12 mouse cellular contexts compared by ENCODE assay signal in genomic region chr5:35389441-35389840, GRCm38 (mm10). TPM values are rescaled to one million over a fixed set of nuclear protein-coding genes. Genes with fewer than 3 reads are reported as not detected.
DNase-seq lines count a peak whose midpoint lies in the region; ATAC-seq and TF ChIP-seq lines count a peak whose summit lies in the region.
"Had no signal": no experiment of that assay in that cellular context is flagged by ENCODE, and none has a peak within 500 bp of the region (broad histone marks: within the 10 kb centered on the region; RNA-seq: fewer than 3 reads in every experiment).

No protein-coding gene starts in this region.

- H3K9me3 ChIP-seq in heart, embryonic 14.5 days (ENCODE audit: control insufficient read depth, low read length) = peaks cover 7% of the 10 kb centered on the region
- H3K9me3 ChIP-seq in ES-Bruce4 (replicated peaks; ENCODE audit: control insufficient read depth, insufficient read depth, low read length, poor library complexity, severe bottlenecking) = no peaks in the 10 kb centered on the region
- no peaks in the 10 kb centered on the region for H3K9me3 ChIP-seq in forebrain, embryonic 13.5 days (replicated peaks)
- H3K9me3 ChIP-seq in midbrain, embryonic 12.5 days = no peaks in the 10 kb centered on the region
- H3K9me3 ChIP-seq: liver, embryonic 13.5 days had no signal

- 0 out of 2 replicates have a peak overlapping the region, but pooled peaks have one; percentile 62 for H3K4me2 ChIP-seq in heart, embryonic 14.5 days (ENCODE audit: low read length)
- H3K4me2 ChIP-seq in forebrain, embryonic 13.5 days = peak overlapping the region; percentile 71
- peak overlapping the region; percentile 64 for H3K4me2 ChIP-seq in midbrain, embryonic 12.5 days (replicated peaks)

- DNase-seq in heart, postnatal 10 days = no peak
- DNase-seq in layer of hippocampus, adult 9-10 months (ENCODE audit: low spot score) = no peak
- DNase-seq in layer of hippocampus, adult 9-11 months = no peak
- DNase-seq: kidney, postnatal 25 days; liver, embryonic 13.5 days; right cerebral cortex, adult 18-20 months had no signal

- no peak for TF ChIP-seq POLR2A in ES-Bruce4 (IDR thresholded peaks at IDR 0.05; ENCODE audit: insufficient read depth, low read length)

- peaks cover 100% of the 10 kb centered on the region for H3K27me3 ChIP-seq in heart, embryonic 14.5 days (ENCODE audit: control insufficient read depth, insufficient read depth, low read length)
- H3K27me3 ChIP-seq in ES-Bruce4 (ENCODE audit: control insufficient read depth, insufficient read depth, low read length, poor library complexity, severe bottlenecking) = peaks cover 32% of the 10 kb centered on the region
- peaks cover 100% of the 10 kb centered on the region for H3K27me3 ChIP-seq in forebrain, embryonic 13.5 days
- peaks cover 100% of the 10 kb centered on the region for H3K27me3 ChIP-seq in midbrain, embryonic 12.5 days

- no peaks in the 10 kb centered on the region for H3K36me3 ChIP-seq in heart, embryonic 14.5 days (ENCODE audit: control insufficient read depth, insufficient read depth, low read length)
- no peaks in the 10 kb centered on the region for H3K36me3 ChIP-seq in ES-Bruce4 (ENCODE audit: control insufficient read depth, insufficient read depth, low read length, poor library complexity, severe bottlenecking)
- H3K36me3 ChIP-seq in forebrain, embryonic 13.5 days (ENCODE audit: poor library complexity, severe bottlenecking) = no peaks in the 10 kb centered on the region
- no peaks in the 10 kb centered on the region for H3K36me3 ChIP-seq in midbrain, embryonic 12.5 days
- H3K36me3 ChIP-seq: liver, embryonic 13.5 days had no signal

- no peak overlapping the region for H3K9ac ChIP-seq in heart, embryonic 14.5 days (ENCODE audit: low read length)
- peak overlapping the region; percentile 50; the same call in 1 of the 2 replicates for H3K9ac ChIP-seq in ES-Bruce4 (ENCODE audit: low read depth, poor library complexity, severe bottlenecking)
- H3K9ac ChIP-seq in forebrain, embryonic 13.5 days = no peak overlapping the region
- H3K9ac ChIP-seq in midbrain, embryonic 12.5 days (replicated peaks) = no peak overlapping the region
- H3K9ac ChIP-seq: liver, embryonic 13.5 days had no signal

- TF ChIP-seq CTCF in ES-Bruce4 (IDR thresholded peaks at IDR 0.05; ENCODE audit: low read depth, low read length) = no peak

- peaks cover 0 to 11% of the 10 kb centered on the region in 2 experiments; a peak in 3 of 4 replicates for H3K4me1 ChIP-seq in heart, embryonic 14.5 days (ENCODE audit: control insufficient read depth in 2 of 2, insufficient read depth in 2 of 2, low read length in 2 of 2)
- no peaks in the 10 kb centered on the region for H3K4me1 ChIP-seq in ES-Bruce4 (ENCODE audit: control insufficient read depth, insufficient read depth, low read length)
- H3K4me1 ChIP-seq in forebrain, embryonic 13.5 days = peaks cover 25% of the 10 kb centered on the region
- H3K4me1 ChIP-seq in midbrain, embryonic 12.5 days = peaks cover 24% of the 10 kb centered on the region

- H3K4me3 ChIP-seq in heart, embryonic 14.5 days (ENCODE audit: control insufficient read depth in 1 of 2, insufficient read depth in 1 of 2, low read depth in 1 of 2, low read length in 2 of 2) = peak overlapping the region in 1 of 2 experiments; percentile 43; a peak in 1 of 4 replicates
- peak overlapping the region; percentile 76; the same call in 1 of the 2 replicates for H3K4me3 ChIP-seq in ES-Bruce4 (ENCODE audit: low read depth, low read length)
- peak overlapping the region; percentile 46; the same call in 1 of the 2 replicates for H3K4me3 ChIP-seq in forebrain, embryonic 13.5 days
- H3K4me3 ChIP-seq in midbrain, embryonic 12.5 days = peak overlapping the region; percentile 46; the same call in 1 of the 2 replicates

- ATAC-seq in heart, embryonic 14.5 days (ENCODE audit: insufficient number of reproducible peaks, insufficient read depth, low FRiP score, low read depth) = no peak
- ATAC-seq in forebrain, embryonic 13.5 days = no peak
- ATAC-seq in midbrain, embryonic 12.5 days (ENCODE audit: low FRiP score, low read depth) = no peak
- no peak for ATAC-seq in megakaryocyte-erythroid progenitor cell, adult 5-6 weeks (replicated peaks; ENCODE audit: low FRiP score, low TSS enrichment, poor library complexity, severe bottlenecking)

- intact Hi-C loops in heart, postnatal 10 days (cut with DNase I) = no loop called here

- H3K27ac ChIP-seq in heart, embryonic 14.5 days (replicated peaks in 1 of 2; ENCODE audit: control insufficient read depth in 1 of 2, insufficient read depth in 1 of 2, low read depth in 2 of 2, low read length in 2 of 2) = no peak overlapping the region
- no peak overlapping the region for H3K27ac ChIP-seq in ES-Bruce4 (ENCODE audit: insufficient read depth, low read length)
- H3K27ac ChIP-seq in forebrain, embryonic 13.5 days = no peak overlapping the region
- H3K27ac ChIP-seq in midbrain, embryonic 12.5 days (replicated peaks) = no peak overlapping the region
- H3K27ac ChIP-seq: liver, embryonic 13.5 days had no signal

- no peak for TF ChIP-seq EP300 in ES-Bruce4 (IDR thresholded peaks at IDR 0.05; ENCODE audit: insufficient read depth, low read depth, low read length)

- WGBS in heart, embryonic 14.5 days = 6% methylated on average over 11 of the region's 11 CpGs
- 3% methylated on average over 11 of the region's 11 CpGs for WGBS in forebrain, embryonic 13.5 days
- WGBS in midbrain, embryonic 12.5 days = 4% methylated on average over 11 of the region's 11 CpGs

RNA-seq across cellular contexts. Expression of gene Hmx1, which starts 0.5 kb away (rescaled TPM):
- polyA plus RNA-seq in heart, embryonic 14.5 days (2014; fragmentation: Nextera tagmentation; extraction: Ambion mirVana) = not detected in 2 replicates
- total RNA-seq in heart, postnatal 10 days (2021) = not detected
- not detected in 2 replicates for polyA plus RNA-seq in ES-Bruce4 (2011; ENCODE audit: insufficient read depth, insufficient read length, low read depth, missing spikeins)
- polyA plus RNA-seq in forebrain, embryonic 13.5 days (2015; fragmentation: Nextera tagmentation; extraction: Ambion mirVana) = not detected in 2 replicates
- 0.73 and 1.2 TPM in 2 replicates for polyA plus RNA-seq in midbrain, embryonic 12.5 days (2016; fragmentation: Nextera tagmentation; extraction: Ambion mirVana)
- total RNA-seq in megakaryocyte-erythroid progenitor cell, adult 5-6 weeks (2014; fragmentation: Nextera tagmentation) = not detected in 2 replicates
- total RNA-seq in megakaryocyte-erythroid progenitor cell, adult 5-6 weeks (2017) = not detected in 2 replicates
- polyA plus RNA-seq: gonadal fat pad, adult 2 months; liver, embryonic 13.5 days had no signal
